ENCODE assay signal across 8 mouse cellular contexts in the genomic region with DNA sequence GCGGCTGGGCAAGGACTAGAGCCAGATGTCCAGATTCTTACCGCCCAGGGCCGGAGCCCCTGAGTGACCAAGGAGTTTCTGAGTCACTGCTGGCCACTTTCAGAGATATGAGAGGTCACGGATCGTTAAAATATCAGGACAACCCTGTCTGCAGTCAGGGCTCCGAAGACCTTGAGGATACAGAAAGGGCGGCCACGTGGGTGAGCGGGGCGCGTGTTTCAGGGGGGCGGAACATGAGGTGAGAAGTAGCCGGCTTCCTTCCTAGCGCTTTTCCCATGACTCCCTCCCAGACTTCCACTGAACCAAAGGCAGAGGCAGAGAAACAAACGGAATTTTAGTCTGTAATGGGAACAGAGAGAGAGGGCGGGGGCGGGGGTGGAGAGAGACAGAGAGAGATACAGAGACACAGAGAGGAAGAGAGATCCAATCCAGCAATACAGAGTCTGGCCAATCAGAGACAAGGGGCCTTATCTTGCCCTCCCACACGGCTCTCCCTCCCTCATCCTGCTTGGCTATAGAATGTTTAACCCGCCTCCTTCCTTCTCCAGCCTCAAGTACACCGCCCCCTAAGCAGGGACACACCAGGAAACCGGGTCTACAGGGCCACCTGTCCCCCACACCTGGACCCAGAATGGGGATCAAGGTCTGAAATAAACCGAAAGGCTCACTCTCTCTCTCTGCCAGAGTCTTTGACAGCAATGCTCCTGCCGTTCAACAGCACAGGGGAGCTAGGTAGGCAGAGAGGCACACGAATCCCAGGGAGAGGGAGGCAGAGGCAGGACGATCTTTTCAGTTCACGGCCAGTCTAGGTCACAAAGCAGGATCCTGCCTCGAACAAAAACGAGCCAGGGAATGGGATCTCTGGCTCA. TPM values are rescaled to one million over a fixed set of nuclear protein-coding genes. Genes with fewer than 3 reads are reported as not detected.
DNase-seq lines count a peak whose midpoint lies in the region; ATAC-seq lines count a peak whose summit lies in the region.

No protein-coding gene starts in this region.

- H3K9ac ChIP-seq in forebrain, embryonic 13.5 days, result no peak overlapping the region

- H3K4me3 ChIP-seq in forebrain, embryonic 13.5 days, result no peak overlapping the region

- WGBS in forebrain, embryonic 13.5 days, result 82% methylated on average over 28 of the region's 28 CpGs

- DNase-seq in heart, adult 11 months, result peak; percentile 96
- no peak for DNase-seq in heart, adult 9 months (ENCODE audit: low spot score in 2 of 2)
- DNase-seq in 416B (ENCODE audit: low read depth) (peak; percentile 81), adipocyte (ENCODE audit: low spot score) (no peak)
- peak; percentile 62 for DNase-seq in adrenal gland, postnatal 10 days
- DNase-seq in left cerebral cortex, postnatal 36 days (ENCODE audit: low spot score in 2 of 2), result peak; percentile 55 to 77

- intact Hi-C loops in left cerebral cortex, postnatal 36 days (cut with DNase I), result loop anchor here (1.0 to 10.0 kb wide), 3 partner anchors 11 to 370 kb away; partner anchors contain the start of genes Atp2a2 and Setd1b

- no peak overlapping the region for H3K4me2 ChIP-seq in forebrain, embryonic 13.5 days

- no peaks in the 10 kb centered on the region for H3K27me3 ChIP-seq in forebrain, embryonic 13.5 days

- no peak overlapping the region for H3K27ac ChIP-seq in forebrain, embryonic 13.5 days

- H3K4me1 ChIP-seq in forebrain, embryonic 13.5 days, result peaks cover 11% of the 10 kb centered on the region

- no peak for ATAC-seq in forebrain, embryonic 13.5 days
- no peak for ATAC-seq in CD4-positive, CD25-positive, alpha-beta regulatory T cell, adult 4 months

- no peaks in the 10 kb centered on the region for H3K9me3 ChIP-seq in forebrain, embryonic 13.5 days (replicated peaks)

- H3K36me3 ChIP-seq in forebrain, embryonic 13.5 days (ENCODE audit: poor library complexity, severe bottlenecking), result 0 out of 2 replicates have a peak, but pooled peaks cover 5% of the 10 kb centered on the region

RNA-seq across cellular contexts. Expression of gene Camkk2, which starts 4.2 kb away (rescaled TPM):
- 10 to 100 TPM; 21.2 to 25.7 TPM for total RNA-seq in adrenal gland, postnatal 10 days (2021)
- 100 to 1,000 TPM; 243 to 273 TPM for total RNA-seq in left cerebral cortex, postnatal 36 days (2021)
- 40.0 and 41.1 TPM in 2 replicates for polyA plus RNA-seq in forebrain, embryonic 13.5 days (2015; fragmentation: Nextera tagmentation; extraction: Ambion mirVana)
- polyA plus RNA-seq in CD4-positive, CD25-positive, alpha-beta regulatory T cell, adult 4 months (2017; shearing (Covaris generic)), result 1 to 10 TPM; 2.8 to 2.9 TPM

RNA-seq across cellular contexts. Expression of gene Anapc5, which starts 46.2 kb away (rescaled TPM):
- total RNA-seq in adrenal gland, postnatal 10 days (2021), result 100 to 1,000 TPM; 178 to 239 TPM
- 100 to 1,000 TPM; 208 to 231 TPM for total RNA-seq in left cerebral cortex, postnatal 36 days (2021)
- polyA plus RNA-seq in forebrain, embryonic 13.5 days (2015; fragmentation: Nextera tagmentation; extraction: Ambion mirVana), result 552 and 565 TPM in 2 replicates
- 100 to 1,000 TPM; 107 to 151 TPM for polyA plus RNA-seq in CD4-positive, CD25-positive, alpha-beta regulatory T cell, adult 4 months (2017; shearing (Covaris generic))

Comparison
In these comparisons a context has a peak if more than half of its experiments do, and no peak if none do; other contexts are left out.
1. DNase-seq: peak in heart, adult 11 months (single experiment), 416B (single experiment), adrenal gland, postnatal 10 days (single experiment) and left cerebral cortex, postnatal 36 days (2 of 2); none in heart, adult 9 months (0 of 2) and adipocyte (single experiment).
2. RNA of gene Camkk2, which starts 4.2 kb away (total RNA-seq): 243 to 273 TPM in left cerebral cortex, postnatal 36 days; 21.2 to 25.7 TPM in adrenal gland, postnatal 10 days; every median in the first group is over 4 times any median in the second.